Mouse (Mus musculus) embryo, embryonic 11.5 days (tissue): ENCODE measurements at regions not wholly inside any gene's neighbourhood (a gene's known extent, or its start where the extent isn't known, plus 50 kb on each side); places are given as distances from the start of the nearest gene placed in this dataset.

Experiments used
- DNase-seq: peaks from one replicate; pipeline ENCODE4 v3.0.0-alpha.2; 2012; ENCODE audit warnings: low read depth, low spot score

DNA sequence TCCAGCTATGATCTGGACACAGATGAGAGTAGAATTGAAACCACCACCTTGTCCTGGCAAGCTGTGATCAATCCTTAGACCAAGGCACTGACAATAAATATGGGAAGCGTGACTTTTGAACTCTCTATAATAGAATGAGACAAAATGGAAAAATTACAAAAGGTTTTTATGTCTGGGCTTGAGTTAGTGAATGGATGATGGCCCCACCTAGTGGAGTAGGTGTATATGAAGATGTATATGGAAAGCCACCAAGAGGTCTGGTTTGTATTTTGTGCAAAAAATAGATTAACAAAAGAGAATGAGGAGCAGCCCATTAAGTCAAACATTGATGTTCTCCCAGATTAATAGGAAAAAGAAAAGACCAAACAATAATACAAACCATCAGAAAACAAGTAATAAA lies 172.5 kb downstream of the Tacr3 start:
- DNase-seq = no peak

GRCm38 (mm10) chr3:135015784-135016183 lies 187.0 kb downstream of the Tacr3 start:
- no peak for DNase-seq

- no peak for DNase-seq
Measured at GRCm38 (mm10) chr3:135024366-135024765, 188.0 kb upstream of the Cenpe start.

GRCm38 (mm10) chr3:135024799-135025198 lies 187.5 kb upstream of the Cenpe start:
- DNase-seq = no peak

GRCm38 (mm10) chr3:135032483-135032882 lies 179.9 kb upstream of the Cenpe start:
- no peak for DNase-seq

DNA sequence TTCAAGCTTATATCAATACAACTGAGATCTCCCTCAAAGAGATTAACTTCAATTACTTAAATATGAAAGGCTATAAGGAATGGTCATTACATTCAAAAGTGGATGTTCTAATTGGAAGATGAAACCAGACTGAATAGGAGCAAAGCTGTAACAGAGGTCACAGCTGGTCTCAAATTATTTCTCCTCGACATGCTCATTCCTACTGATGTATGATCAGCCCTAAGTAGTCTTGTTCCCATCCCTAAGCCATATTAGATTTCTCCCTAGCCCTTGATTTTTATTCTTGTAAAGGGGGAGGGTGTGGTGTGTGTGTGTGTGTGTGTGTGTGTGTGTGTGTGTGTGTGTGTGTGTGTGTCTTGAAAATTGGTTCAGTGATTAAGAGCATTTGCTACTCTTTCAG lies 175.0 kb upstream of the Cenpe start:
- DNase-seq = no peak

DNA sequence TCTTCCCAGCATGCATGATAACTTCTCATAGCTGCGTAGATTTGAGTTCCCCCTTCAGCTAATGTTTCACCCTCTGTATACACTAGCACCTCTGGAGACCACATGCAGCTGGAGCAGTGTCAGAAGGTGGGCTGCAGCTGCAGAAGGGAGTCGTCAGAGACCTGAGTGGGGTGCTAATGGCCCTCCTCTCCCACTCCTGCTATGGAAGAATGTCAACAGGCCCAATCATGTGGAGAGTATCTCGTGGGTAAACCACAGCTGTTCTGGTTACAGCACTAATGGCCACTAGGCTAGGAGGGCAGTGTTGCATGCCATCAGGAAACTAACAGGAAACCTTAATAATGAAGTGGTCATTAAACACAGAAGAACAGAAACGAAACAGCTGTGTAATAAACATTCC lies 170.1 kb upstream of the Cenpe start:
- no peak for DNase-seq

DNA sequence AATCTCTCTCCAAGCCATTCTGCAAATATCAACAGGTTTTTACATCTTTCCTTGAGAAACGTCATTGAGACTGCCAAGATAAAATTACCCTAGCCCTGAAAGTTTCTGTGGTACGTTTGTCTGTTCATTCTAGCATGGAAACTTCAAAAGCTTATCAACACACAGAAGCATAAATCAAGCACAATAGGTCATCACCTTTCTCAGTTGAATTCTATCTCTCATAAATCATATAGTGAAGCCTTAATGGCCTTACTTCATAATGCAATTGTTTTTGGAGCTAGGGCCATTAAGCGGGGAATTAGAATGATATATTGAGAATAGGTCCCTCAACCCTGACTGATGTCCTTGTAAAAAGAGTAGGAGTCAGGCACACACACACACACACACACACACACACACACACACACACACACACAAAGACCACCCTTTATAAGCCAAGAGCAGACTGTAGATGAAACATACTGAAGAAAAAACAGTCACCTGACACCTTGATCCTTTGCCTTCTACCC lies 166.5 kb upstream of the Cenpe start:
- peak; percentile 32 for DNase-seq

GRCm38 (mm10) chr3:135091487-135091886 lies 120.8 kb upstream of the Cenpe start:
- no peak for DNase-seq

- DNase-seq = no peak
Measured at GRCm38 (mm10) chr3:135100901-135101586, 111.3 kb upstream of the Cenpe start.
